Mouse (Mus musculus) lung, adult 18-20 months (tissue): ENCODE measurements around the gene Kif18a.

Experiments
- DNase-seq, 2 experiments: peaks; one replicate each; pipeline ENCODE4 v3.0.0; 2022; ENCODE audit warnings: mixed read lengths in 2 of 2

The Kif18a gene

DNA sequence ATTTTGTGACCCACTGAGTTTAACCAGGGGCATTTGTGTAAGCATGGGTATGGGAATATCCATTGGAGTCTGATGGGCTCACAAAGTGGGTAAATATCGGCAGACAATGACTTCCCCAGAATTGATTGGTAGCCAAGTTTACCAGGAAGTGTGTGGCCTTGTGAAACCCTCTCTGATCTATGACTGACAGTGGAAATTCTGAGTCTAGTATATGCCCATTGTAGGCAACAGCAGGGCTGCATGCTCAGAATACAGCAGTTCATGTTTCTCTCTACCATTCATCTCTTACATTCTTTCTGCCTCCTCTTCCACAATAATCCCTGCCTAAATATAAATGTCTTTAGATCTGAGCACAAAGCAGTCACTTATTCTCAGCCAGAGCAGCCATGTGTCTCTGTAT lies 103.5 kb downstream of the Kif18a start:
- DNase-seq: no peak

DNA sequence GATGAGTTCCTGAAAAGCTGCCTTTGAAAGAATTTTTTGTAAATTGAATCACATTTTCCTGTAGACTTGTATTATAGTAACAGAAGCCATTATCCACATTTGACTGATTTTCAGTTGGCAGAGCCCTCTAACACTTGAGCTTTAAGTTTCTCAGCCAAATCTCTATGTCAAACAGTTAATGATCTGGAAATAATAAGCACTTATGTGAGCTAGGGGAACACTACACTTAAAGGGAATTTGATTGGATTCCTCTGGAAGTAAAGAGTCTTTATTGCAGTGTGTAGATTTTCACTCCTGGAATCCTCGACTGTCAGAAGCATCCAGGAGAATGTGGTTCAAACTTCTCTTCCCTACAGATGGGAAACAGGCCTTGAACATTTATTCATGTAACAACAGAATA lies 105.7 kb downstream of the Kif18a start:
- DNase-seq: no peak

DNA sequence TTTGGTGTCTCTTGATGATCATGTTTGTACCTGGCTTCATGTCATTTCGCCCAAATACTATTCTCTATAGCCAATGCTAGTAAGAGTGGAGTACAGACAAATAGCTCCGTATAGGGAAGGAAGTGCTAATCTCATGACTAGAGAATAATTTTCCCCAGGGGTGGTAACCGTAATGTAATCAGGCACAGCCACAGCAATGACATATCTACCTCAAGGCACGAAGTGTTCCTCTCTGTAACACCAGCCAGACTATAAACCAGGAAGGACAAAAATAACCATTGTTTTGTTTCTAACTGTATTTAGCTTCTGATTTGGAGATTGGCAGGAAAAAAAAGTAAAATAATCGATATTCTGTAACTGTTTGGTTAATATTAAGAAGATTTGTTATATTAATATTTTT lies 108.2 kb downstream of the Kif18a start:
- DNase-seq: no peak

DNA sequence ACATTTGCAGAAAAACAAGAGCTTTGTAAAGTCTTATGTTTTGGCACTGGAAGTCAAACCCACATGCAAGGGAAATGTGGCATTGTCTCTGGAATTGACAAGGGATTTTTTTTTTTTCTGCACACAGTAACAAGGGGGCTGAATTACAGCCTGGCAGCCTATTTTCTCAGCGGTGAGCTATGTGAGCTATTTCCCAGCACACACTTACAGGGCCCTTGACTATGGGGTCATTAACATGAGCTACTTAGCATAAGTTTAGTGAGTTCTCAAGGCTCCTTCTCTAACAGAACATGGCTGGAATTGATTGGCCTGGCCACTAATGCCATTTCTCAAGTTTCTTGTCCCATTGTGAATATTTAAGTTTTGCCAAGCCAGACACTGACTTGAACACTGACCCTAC lies 109.4 kb downstream of the Kif18a start:
- DNase-seq: peak; percentile 12 to 17
